Mouse (Mus musculus): ENCODE results near the gene Gramd2. TPM values are rescaled to one million over a fixed set of nuclear protein-coding genes. Genes with fewer than 3 reads are reported as not detected.
"Not testable (repeated sequence)": the region's sequence is repeated elsewhere in the genome, so short reads cannot be mapped to it uniquely, and the experiment has no call there.

The Gramd2 gene
- total RNA-seq, 1 experiment from 2014 or later: 0.52 TPM

DNA sequence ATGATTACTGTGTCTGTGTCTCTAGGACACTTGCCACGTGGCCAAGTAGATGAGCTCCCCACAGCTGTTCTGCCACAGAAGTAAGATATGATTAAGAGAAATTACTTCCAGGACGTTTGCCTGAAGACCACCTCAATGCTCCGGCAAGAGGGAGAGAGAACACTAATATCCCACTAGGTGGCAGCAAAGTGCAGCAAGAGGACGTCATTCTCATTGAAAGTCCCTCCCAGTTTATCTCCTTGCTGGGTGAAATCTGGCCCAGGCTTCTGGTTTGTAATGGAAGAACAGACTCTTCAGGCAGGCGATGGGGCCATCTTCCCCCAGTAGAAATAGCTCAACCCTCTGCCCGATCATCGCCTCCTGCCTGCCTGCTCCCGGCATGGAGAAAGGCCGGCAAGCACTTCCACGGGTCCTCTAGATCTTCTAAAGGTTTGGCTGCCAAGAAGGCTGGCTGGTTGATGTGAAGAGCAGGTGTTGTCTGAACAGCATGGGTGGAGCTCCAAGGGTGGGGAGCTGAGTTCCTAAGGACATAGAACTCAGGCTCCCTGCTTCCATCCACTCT lies 43.2 kb downstream of the Gramd2 start:
- DNase-seq: peak; percentile 81

DNA sequence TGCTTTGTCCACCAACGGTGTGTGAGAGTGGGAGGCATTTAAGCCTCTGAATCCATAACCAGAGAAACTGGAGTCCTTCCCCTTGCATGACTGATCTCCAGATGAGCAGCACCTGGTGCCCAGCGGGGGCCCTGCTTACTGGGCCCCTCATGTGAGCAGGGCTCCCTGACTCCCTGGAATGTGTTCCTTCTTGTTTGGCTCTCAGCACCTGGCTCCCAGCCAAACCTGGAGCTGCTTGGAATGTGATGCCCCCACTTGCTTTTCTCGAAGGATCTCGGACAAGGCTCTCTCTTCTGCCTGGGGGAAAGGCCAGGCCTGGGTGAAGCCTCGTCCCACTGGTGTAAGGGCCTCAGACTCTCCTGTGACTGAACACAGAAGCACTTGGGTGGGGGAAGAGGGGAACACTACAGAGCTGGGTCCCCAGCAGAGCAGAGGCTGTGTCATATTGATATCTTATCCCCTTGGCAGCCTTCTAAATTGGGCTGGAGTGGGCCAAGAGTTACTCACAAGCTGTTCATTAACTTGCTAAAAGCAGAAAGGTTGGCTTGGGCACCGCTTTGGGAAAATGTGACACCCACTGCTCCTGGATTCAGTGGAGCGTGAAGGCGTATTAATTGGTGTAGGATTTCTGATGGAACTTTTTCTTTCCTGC lies 44.0 kb downstream of the Gramd2 start:
- DNase-seq: no peak

GRCm38 (mm10) chr9:59725515-59725914 lies 45.6 kb downstream of the Gramd2 start:
- no peak for DNase-seq

GRCm38 (mm10) chr9:59727569-59728286 lies 47.8 kb downstream of the Gramd2 start:
- no peak for DNase-seq

- no peak for DNase-seq
These were observed 51.2 kb downstream of the Gramd2 start for GRCm38 (mm10) chr9:59731136-59731535.

GRCm38 (mm10) chr9:59733075-59733474 lies 53.1 kb downstream of the Gramd2 start:
- DNase-seq: no peak

GRCm38 (mm10) chr9:59735394-59735793 lies 55.5 kb downstream of the Gramd2 start:
- DNase-seq: no peak

DNA sequence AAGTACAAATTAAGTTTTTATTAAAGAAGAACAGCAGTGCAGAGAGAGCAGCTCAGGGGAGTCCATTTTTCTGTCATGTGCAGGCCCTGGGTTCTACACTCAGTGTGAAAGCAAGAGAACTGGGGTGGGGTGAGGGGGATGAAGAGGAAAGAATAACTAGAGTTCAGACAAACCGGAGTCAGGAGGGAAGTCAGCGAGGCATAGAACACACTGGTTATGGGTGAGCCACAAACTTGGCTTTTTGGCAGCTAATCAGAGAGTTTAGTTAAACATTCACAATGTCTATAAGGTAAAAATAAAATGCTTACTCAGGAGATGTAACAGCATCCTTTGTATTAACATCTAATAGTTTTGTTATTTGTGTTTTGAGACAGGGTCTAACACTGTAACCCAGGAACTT lies 60.6 kb downstream of the Gramd2 start:
- DNase-seq: no peak

- DNase-seq: no peak
These were observed 64.0 kb downstream of the Gramd2 start for GRCm38 (mm10) chr9:59743903-59744302.

DNA sequence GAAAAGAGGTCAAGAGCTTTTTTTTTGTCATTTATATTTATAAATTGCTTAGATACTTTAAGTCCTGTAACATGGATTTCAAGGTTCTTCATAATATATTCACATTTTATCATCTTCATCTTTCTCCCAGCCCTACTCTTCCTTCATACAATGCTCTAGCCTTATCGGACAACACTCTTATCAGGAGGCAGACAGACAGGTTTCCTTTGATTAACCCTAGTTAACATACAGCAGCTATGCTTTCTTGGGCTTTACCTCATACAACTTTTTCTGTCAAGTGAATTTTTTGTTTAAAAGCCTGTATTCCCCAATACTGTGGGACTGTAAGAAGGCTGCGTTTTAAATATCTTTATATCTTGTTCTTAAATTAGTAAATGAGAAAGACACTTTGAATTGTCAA lies 68.4 kb downstream of the Gramd2 start:
- DNase-seq: no peak

GRCm38 (mm10) chr9:59748969-59749368 lies 69.0 kb downstream of the Gramd2 start:
- DNase-seq: peak; percentile 21

GRCm38 (mm10) chr9:59749581-59750265 lies 69.8 kb downstream of the Gramd2 start:
- no peak for DNase-seq

- peak; percentile 100 for DNase-seq
These were observed 70.5 kb downstream of the Gramd2 start, which contains the start of the genes Senp8 and Myo9a for GRCm38 (mm10) chr9:59750267-59751065. Gene Senp8 (minus strand): TSS chr9:59750710. Gene Myo9a (plus strand): TSS chr9:59750896.

DNA sequence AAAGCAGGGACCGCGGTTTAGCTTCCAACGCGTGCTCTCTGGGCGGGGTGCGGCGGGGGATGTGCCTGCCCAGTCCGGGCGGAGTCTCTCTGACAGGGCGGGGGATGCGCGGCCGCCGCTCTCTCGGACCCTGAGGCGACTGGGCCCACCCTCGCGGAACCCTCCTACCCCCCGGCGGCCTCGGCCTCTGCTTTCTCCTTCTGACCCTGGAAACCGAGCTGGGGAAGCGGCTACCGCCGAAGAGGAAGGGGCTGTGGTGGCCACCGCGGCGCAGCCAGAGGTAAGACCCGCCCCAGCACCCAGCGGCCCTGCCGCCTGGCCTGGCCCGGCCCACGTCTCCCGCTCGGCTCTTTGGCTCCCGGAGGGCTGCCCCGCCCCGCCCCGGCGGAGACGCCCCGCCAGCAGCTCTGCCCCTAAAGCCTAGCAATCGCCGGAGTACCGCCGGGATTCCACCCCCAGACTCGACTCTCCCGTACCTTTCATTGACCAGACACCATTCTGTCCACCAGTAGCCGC lies 71.2 kb downstream of the Gramd2 start:
- DNase-seq: peak; percentile 94

DNA sequence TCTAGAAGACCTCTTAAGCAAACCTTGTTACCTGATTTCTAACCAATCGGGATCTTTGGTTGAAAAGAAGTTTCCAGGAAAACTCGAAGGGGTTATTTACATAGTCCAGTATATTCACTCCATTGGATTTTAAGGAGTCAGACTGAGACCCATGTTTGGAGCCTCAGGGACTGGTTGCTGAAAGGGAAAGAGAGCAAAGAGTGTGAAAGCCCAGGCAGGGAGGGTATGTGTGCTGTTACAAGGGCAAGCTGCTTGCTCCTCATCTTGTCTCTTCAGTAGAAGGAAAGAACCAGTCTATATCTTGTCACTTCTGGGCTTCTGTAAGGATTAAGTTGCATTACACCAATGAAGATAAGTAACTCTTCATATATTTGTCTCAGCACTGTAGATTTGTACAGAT lies 72.0 kb downstream of the Gramd2 start:
- DNase-seq: no peak

GRCm38 (mm10) chr9:59755199-59755598 lies 75.3 kb downstream of the Gramd2 start:
- no peak for DNase-seq

GRCm38 (mm10) chr9:59757016-59757415 lies 77.1 kb downstream of the Gramd2 start:
- DNase-seq: not testable (repeated sequence)

GRCm38 (mm10) chr9:59760515-59760914 lies 80.6 kb downstream of the Gramd2 start:
- DNase-seq: peak; percentile 29

GRCm38 (mm10) chr9:59766966-59767461 lies 87.1 kb downstream of the Gramd2 start:
- not testable (repeated sequence) for DNase-seq

Measured in adrenal gland, postnatal 14 days (tissue).